Mouse (Mus musculus) embryonic facial prominence, embryonic 11.5 days (tissue): ENCODE results near the gene Fhl5. TPM values are rescaled to one million over a fixed set of nuclear protein-coding genes. Genes with fewer than 3 reads are reported as not detected.
"Not testable (repeated sequence)": the region's sequence is repeated elsewhere in the genome, so short reads cannot be mapped to it uniquely, and the experiment has no call there.

ENCODE experiments used
- ATAC-seq: fragments of 200-750 bp; cut with Nextera tagmentation; replicated peaks from 2 replicates; pipeline ENCODE4 v1.8.0; 2017; ENCODE audit warnings: low read depth; ENCODE audit not compliant: insufficient number of reproducible peaks, low FRiP score, low TSS enrichment
- DNase-seq: peaks from one replicate; pipeline ENCODE4 v3.0.0-alpha.2; 2015; ENCODE audit warnings: low spot score
- H3K27ac ChIP-seq: fragments of 300-500 bp; sonication (generic); replicated peaks from 2 replicates; pipeline ENCODE4 v1.5.1; 2014; ENCODE audit warnings: mild to moderate bottlenecking, low read depth, low read length, control low read depth
- H3K27me3 ChIP-seq: fragments of 300-500 bp; sonication (generic); 2 replicates; pipeline ENCODE4 v1.6.1; 2014; ENCODE audit warnings: mild to moderate bottlenecking, low read length, moderate library complexity, mixed read lengths; ENCODE audit not compliant: control insufficient read depth, insufficient read depth
- H3K36me3 ChIP-seq: fragments of 300-500 bp; sonication (generic); replicated peaks from 2 replicates; pipeline ENCODE4 v1.6.1; 2014; ENCODE audit warnings: low read depth, mild to moderate bottlenecking, low read length, moderate library complexity, mixed read lengths; ENCODE audit not compliant: control insufficient read depth, insufficient read depth
- H3K4me1 ChIP-seq: fragments of 300-500 bp; sonication (generic); 2 replicates; pipeline ENCODE4 v1.6.1; 2014; ENCODE audit warnings: low read length, mixed read lengths; ENCODE audit not compliant: control insufficient read depth, insufficient read depth
- H3K4me2 ChIP-seq: fragments of 300-500 bp; sonication (generic); 2 replicates; pipeline ENCODE4 v1.6.1; 2014; ENCODE audit warnings: low read depth, mild to moderate bottlenecking, control low read depth, low read length, moderate library complexity
- H3K4me3 ChIP-seq: fragments of 300-500 bp; sonication (generic); 2 replicates; pipeline ENCODE4 v1.5.1; 2014; ENCODE audit warnings: low read depth, low read length, control low read depth
- H3K9ac ChIP-seq: fragments of 300-500 bp; sonication (generic); replicated peaks from 2 replicates; pipeline ENCODE4 v1.6.1; 2014; ENCODE audit warnings: mild to moderate bottlenecking, control low read depth, low read length
- H3K9me3 ChIP-seq: fragments of 300-500 bp; sonication (generic); replicated peaks from 2 replicates; pipeline ENCODE4 v1.6.1; 2016; ENCODE audit warnings: mild to moderate bottlenecking, low read length, inconsistent platforms, mixed read lengths; ENCODE audit not compliant: control insufficient read depth
- WGBS: fragments of 180-500 bp; shearing (Covaris S2); extraction: QIAGEN DNeasy Blood & Tissue Kit; methylation state at CpG from one replicate; pipeline ENCODE4 v1.1.7; 2014; 5-methylcytosine and 5-hydroxymethylcytosine counted together
- polyA plus RNA-seq: library from polyadenylated mRNA; unstranded; fragments of >200 nt; fragmentation: Nextera tagmentation; extraction: Ambion mirVana; gene quantifications from 2 replicates; pipeline ENCODE4 v1.2.1, GENCODE M21; 2014

Fhl5 gene
- polyA plus RNA-seq, 1 experiment from 2014 or later = not detected

- no peak overlapping the region for H3K4me3 ChIP-seq
- no peak overlapping the region for H3K27ac ChIP-seq
- H3K9ac ChIP-seq = no peak overlapping the region
- no peaks in the 10 kb centered on the region for H3K4me1 ChIP-seq
- DNase-seq (no peak), ATAC-seq (no peak)
- no peak overlapping the region for H3K4me2 ChIP-seq
- WGBS = 91% methylated on average over 7 of the region's 7 CpGs
- no peaks in the 10 kb centered on the region for H3K9me3 ChIP-seq
- H3K36me3 ChIP-seq = no peaks in the 10 kb centered on the region; the same call in 1 of the 2 replicates
- H3K27me3 ChIP-seq = no peaks in the 10 kb centered on the region
Observed at GRCm38 (mm10) chr4:25257822-25258398, 15.2 kb upstream of the Fhl5 start.

- not testable (repeated sequence) for H3K9me3 ChIP-seq, H3K27me3 ChIP-seq, H3K4me2 ChIP-seq, H3K4me1 ChIP-seq, H3K4me3 ChIP-seq, H3K9ac ChIP-seq, ATAC-seq, H3K36me3 ChIP-seq, DNase-seq, H3K27ac ChIP-seq
- 86% methylated on average over 1 of the region's 1 CpGs for WGBS
Observed at GRCm38 (mm10) chr4:25235663-25236062, 7.0 kb downstream of the Fhl5 start.

GRCm38 (mm10) chr4:25233767-25234166, 8.9 kb downstream of the Fhl5 start:
- not testable (repeated sequence) for DNase-seq, H3K9me3 ChIP-seq

GRCm38 (mm10) chr4:25232546-25232945, 10.1 kb downstream of the Fhl5 start:
- no peaks in the 10 kb centered on the region for H3K9me3 ChIP-seq
- no peak overlapping the region for H3K4me2 ChIP-seq
- ATAC-seq (no peak), DNase-seq (no peak)
- no peaks in the 10 kb centered on the region for H3K36me3 ChIP-seq
- H3K9ac ChIP-seq = no peak overlapping the region
- no peak overlapping the region for H3K4me3 ChIP-seq
- WGBS = 92% methylated on average over 3 of the region's 3 CpGs
- no peak overlapping the region for H3K27ac ChIP-seq
- H3K27me3 ChIP-seq = no peaks in the 10 kb centered on the region
- no peaks in the 10 kb centered on the region for H3K4me1 ChIP-seq

More at GRCm38 (mm10) chr4:25233767-25234166, 8.9 kb downstream of the Fhl5 start:
- not testable (repeated sequence) for H3K27ac ChIP-seq, H3K36me3 ChIP-seq, H3K9ac ChIP-seq, H3K4me3 ChIP-seq, H3K4me2 ChIP-seq, H3K27me3 ChIP-seq, ATAC-seq, H3K4me1 ChIP-seq
- 90% methylated on average over 1 of the region's 1 CpGs for WGBS

- WGBS = 24% methylated on average over 1 of the region's 1 CpGs
- H3K4me1 ChIP-seq = no peaks in the 10 kb centered on the region
- no peak overlapping the region for H3K4me3 ChIP-seq
- no peak overlapping the region for H3K9ac ChIP-seq
- no peaks in the 10 kb centered on the region for H3K27me3 ChIP-seq
- H3K4me2 ChIP-seq = no peak overlapping the region
- ATAC-seq (no peak), DNase-seq (no peak)
- no peak overlapping the region for H3K27ac ChIP-seq
- no peaks in the 10 kb centered on the region for H3K36me3 ChIP-seq
- H3K9me3 ChIP-seq = no peaks in the 10 kb centered on the region
Observed at GRCm38 (mm10) chr4:25227527-25227926, 15.1 kb downstream of the Fhl5 start.

GRCm38 (mm10) chr4:25221927-25222326, 20.7 kb downstream of the Fhl5 start:
- ATAC-seq = no peak

GRCm38 (mm10) chr4:25213451-25213850, 29.2 kb downstream of the Fhl5 start:
- no peak overlapping the region for H3K27ac ChIP-seq
- DNase-seq (no peak), ATAC-seq (no peak)
- H3K36me3 ChIP-seq = no peaks in the 10 kb centered on the region
- H3K9ac ChIP-seq = no peak overlapping the region
- no peaks in the 10 kb centered on the region for H3K9me3 ChIP-seq
- H3K27me3 ChIP-seq = no peaks in the 10 kb centered on the region
- WGBS = 49% methylated on average over 5 of the region's 5 CpGs
- H3K4me3 ChIP-seq = no peak overlapping the region
- H3K4me2 ChIP-seq = no peak overlapping the region
- H3K4me1 ChIP-seq = no peaks in the 10 kb centered on the region

More at GRCm38 (mm10) chr4:25221927-25222326, 20.7 kb downstream of the Fhl5 start:
- Histone ChIP-seq H3K4me3 (no peak overlapping the region), H3K27me3 (no peaks in the 10 kb centered on the region), H3K4me1 (no peaks in the 10 kb centered on the region), H3K27ac (no peak overlapping the region), H3K36me3 (no peaks in the 10 kb centered on the region), H3K9ac (no peak overlapping the region), H3K4me2 (no peak overlapping the region), H3K9me3 (no peaks in the 10 kb centered on the region)
- DNase-seq = no peak

GRCm38 (mm10) chr4:25206166-25206565, 36.5 kb downstream of the Fhl5 start:
- WGBS = 86% methylated on average over 4 of the region's 4 CpGs
- DNase-seq (no peak), ATAC-seq (no peak)
- no peaks in the 10 kb centered on the region for H3K4me1 ChIP-seq
- H3K9me3 ChIP-seq = no peaks in the 10 kb centered on the region
- no peak overlapping the region for H3K4me2 ChIP-seq
- H3K9ac ChIP-seq = no peak overlapping the region
- H3K36me3 ChIP-seq = no peaks in the 10 kb centered on the region
- no peaks in the 10 kb centered on the region for H3K27me3 ChIP-seq
- H3K4me3 ChIP-seq = no peak overlapping the region
- no peak overlapping the region for H3K27ac ChIP-seq
